Mouse (Mus musculus) left cerebral cortex, postnatal 14 days (tissue): ENCODE data around the gene Anks6. TPM values are rescaled to one million over a fixed set of nuclear protein-coding genes. Genes with fewer than 3 reads are reported as not detected.

Experiments used
- DNase-seq, 2 experiments: peaks; one replicate each; pipeline ENCODE4 v3.0.0; 2021 to 2022; ENCODE audit warnings: low spot score in 2 of 2, mixed read lengths in 1 of 2
- intact Hi-C: fragments of 180-260 bp; cut with DNase I; formaldehyde crosslinking; loops from one replicate; pipeline ENCODE4 v1.15.1; 2025
- total RNA-seq, 2 experiments: library from RNA; stranded (reverse); gene quantifications; 2 replicates each; pipeline ENCODE4 v1.2.3; 2021

Anks6 gene
- total RNA-seq, 2 experiments from 2014 or later, result 18.4 to 22.6 TPM

- intact Hi-C loops, result loop anchor here (10.0 kb wide), 1 partner anchor 545 kb away; no protein-coding TSS in a partner anchor
These were observed 7.1 kb downstream of the Anks6 start for GRCm38 (mm10) chr4:47050167-47050566.

GRCm38 (mm10) chr4:47049216-47049615 is 8.0 kb downstream of the Anks6 start:
- intact Hi-C loops, result no loop called here

More at GRCm38 (mm10) chr4:47050167-47050566, 7.1 kb downstream of the Anks6 start:
- DNase-seq, result peak; percentile 90 to 92

GRCm38 (mm10) chr4:47047765-47048164 is 9.5 kb downstream of the Anks6 start:
- DNase-seq, result no peak
- intact Hi-C loops, result no loop called here

More at GRCm38 (mm10) chr4:47049216-47049615, 8.0 kb downstream of the Anks6 start:
- no peak for DNase-seq

GRCm38 (mm10) chr4:47046974-47047373 is 10.3 kb downstream of the Anks6 start:
- DNase-seq, result no peak
- intact Hi-C loops, result no loop called here

GRCm38 (mm10) chr4:47043866-47044265 is 13.4 kb downstream of the Anks6 start:
- intact Hi-C loops, result no loop called here
- no peak for DNase-seq

GRCm38 (mm10) chr4:47039586-47039985 is 17.6 kb downstream of the Anks6 start:
- intact Hi-C loops, result loop anchor here (5.0 kb wide), 2 partner anchors 352 to 427 kb away; no protein-coding TSS in a partner anchor
- no peak for DNase-seq

GRCm38 (mm10) chr4:47037321-47037657 is 19.9 kb downstream of the Anks6 start:
- DNase-seq, result peak; percentile 71 to 90
- intact Hi-C loops, result loop anchor here (5.0 kb wide), 2 partner anchors 350 to 425 kb away; no protein-coding TSS in a partner anchor

- peak; percentile 38 to 61 for DNase-seq
- intact Hi-C loops, result loop anchor here (5.0 kb wide), 2 partner anchors 349 to 424 kb away; no protein-coding TSS in a partner anchor
These were observed 20.5 kb downstream of the Anks6 start for GRCm38 (mm10) chr4:47036486-47037320.

GRCm38 (mm10) chr4:47035536-47035935 is 21.7 kb downstream of the Anks6 start:
- no peak for DNase-seq
- intact Hi-C loops, result loop anchor here (5.0 kb wide), 2 partner anchors 348 to 423 kb away; no protein-coding TSS in a partner anchor

GRCm38 (mm10) chr4:47032171-47032570 is 25.1 kb downstream of the Anks6 start:
- intact Hi-C loops, result no loop called here
- DNase-seq, result no peak

- DNase-seq, result no peak
- intact Hi-C loops, result no loop called here
These were observed 28.4 kb downstream of the Anks6 start for GRCm38 (mm10) chr4:47028791-47029190.

- no peak for DNase-seq
- intact Hi-C loops, result no loop called here
These were observed 33.3 kb downstream of the Anks6 start for GRCm38 (mm10) chr4:47023949-47024348.

- intact Hi-C loops, result no loop called here
- DNase-seq, result no peak
These were observed 34.2 kb downstream of the Anks6 start for GRCm38 (mm10) chr4:47022804-47023603.

- peak in 1 of 2 experiments; percentile 71 for DNase-seq
- intact Hi-C loops, result no loop called here
These were observed 36.7 kb downstream of the Anks6 start for GRCm38 (mm10) chr4:47020563-47020962.

GRCm38 (mm10) chr4:47015156-47015555 is 42.1 kb downstream of the Anks6 start:
- DNase-seq, result no peak
- intact Hi-C loops, result no loop called here

GRCm38 (mm10) chr4:47012476-47012875 is 44.8 kb downstream of the Anks6 start:
- DNase-seq, result peak in 1 of 2 experiments; percentile 46
- intact Hi-C loops, result no loop called here

- peak; percentile 73 to 87 for DNase-seq
- intact Hi-C loops, result no loop called here
These were observed 46.6 kb downstream of the Anks6 start for GRCm38 (mm10) chr4:47010400-47011231.

- DNase-seq, result no peak
- intact Hi-C loops, result no loop called here
These were observed 56.4 kb downstream of the Anks6 start for GRCm38 (mm10) chr4:47000626-47001395.
